Mouse (Mus musculus): ENCODE data around the gene Gm20388. TPM values are rescaled to one million over a fixed set of nuclear protein-coding genes. Genes with fewer than 3 reads are reported as not detected.

The Gm20388 gene
- total RNA-seq, 1 experiment: 27.0 TPM

GRCm38 (mm10) chr8:121366655-121367054, 1456.0 kb downstream of the Gm20388 start:
- Histone ChIP-seq H3K9ac (ENCODE audit: insufficient read depth, low read depth, low read length, poor library complexity, severe bottlenecking) (no peak overlapping the region), H3K9me3 (ENCODE audit: control insufficient read depth, insufficient read depth, low read depth, low read length) (no peaks in the 10 kb centered on the region), H3K36me3 (ENCODE audit: control insufficient read depth, insufficient read depth, low read length, poor library complexity, severe bottlenecking) (no peaks in the 10 kb centered on the region), H3K4me3 (ENCODE audit: insufficient read depth in 1 of 2, low read depth in 1 of 2, low read length in 2 of 2, poor library complexity in 1 of 2, severe bottlenecking in 1 of 2) (no peak overlapping the region), H3K27ac (ENCODE audit: insufficient read depth, low read depth, low read length, poor library complexity, severe bottlenecking) (no peak overlapping the region), H3K4me1 (ENCODE audit: control insufficient read depth in 2 of 2, insufficient read depth in 2 of 2, low read length in 2 of 2, poor library complexity in 1 of 2) (no peaks in the 10 kb centered on the region)
- no peak for DNase-seq (ENCODE audit: low read depth, low spot score)
- in situ Hi-C loops (cut with MboI; ENCODE audit: low sequenced_read_pairs in 2 of 2, unreplicated experiment in 2 of 2): no loop called here
- TF ChIP-seq MAFK (IDR thresholded peaks at IDR 0.05; ENCODE audit: insufficient read depth, low read depth, low read length) (no peak), ZNF384 (IDR thresholded peaks at IDR 0.05; ENCODE audit: low read depth, low read length) (no peak), HCFC1 (IDR thresholded peaks at IDR 0.05; ENCODE audit: borderline replicate concordance, insufficient read depth, low read length) (no peak), CHD2 (IDR thresholded peaks at IDR 0.05; ENCODE audit: low read depth, low read length) (no peak), ZC3H11A (IDR thresholded peaks at IDR 0.05; ENCODE audit: borderline replicate concordance, low read depth, low read length) (no peak)

- no peak for DNase-seq (ENCODE audit: low read depth, low spot score)
- Histone ChIP-seq H3K27ac (ENCODE audit: insufficient read depth, low read depth, low read length, poor library complexity, severe bottlenecking) (no peak overlapping the region), H3K4me3 (ENCODE audit: insufficient read depth in 1 of 2, low read depth in 1 of 2, low read length in 2 of 2, poor library complexity in 1 of 2, severe bottlenecking in 1 of 2) (no peak overlapping the region), H3K4me1 (ENCODE audit: control insufficient read depth in 2 of 2, insufficient read depth in 2 of 2, low read length in 2 of 2, poor library complexity in 1 of 2) (no peaks in the 10 kb centered on the region), H3K36me3 (ENCODE audit: control insufficient read depth, insufficient read depth, low read length, poor library complexity, severe bottlenecking) (0 out of 2 replicates have a peak, but pooled peaks cover 2% of the 10 kb centered on the region), H3K9ac (ENCODE audit: insufficient read depth, low read depth, low read length, poor library complexity, severe bottlenecking) (no peak overlapping the region), H3K9me3 (ENCODE audit: control insufficient read depth, insufficient read depth, low read depth, low read length) (no peaks in the 10 kb centered on the region)
- in situ Hi-C loops (cut with MboI; ENCODE audit: low sequenced_read_pairs in 2 of 2, unreplicated experiment in 2 of 2): no loop called here
- no peak for TF ChIP-seq ZC3H11A (IDR thresholded peaks at IDR 0.05; ENCODE audit: borderline replicate concordance, low read depth, low read length)
- no peak for TF ChIP-seq CHD2 (IDR thresholded peaks at IDR 0.05; ENCODE audit: low read depth, low read length)
Observed at GRCm38 (mm10) chr8:121368799-121369198, 1458.2 kb downstream of the Gm20388 start.

- Histone ChIP-seq H3K27ac (ENCODE audit: insufficient read depth, low read depth, low read length, poor library complexity, severe bottlenecking) (no peak overlapping the region), H3K9me3 (ENCODE audit: control insufficient read depth, insufficient read depth, low read depth, low read length) (no peaks in the 10 kb centered on the region), H3K9ac (ENCODE audit: insufficient read depth, low read depth, low read length, poor library complexity, severe bottlenecking) (no peak overlapping the region; the same call in 1 of the 2 replicates), H3K36me3 (ENCODE audit: control insufficient read depth, insufficient read depth, low read length, poor library complexity, severe bottlenecking) (0 out of 2 replicates have a peak, but pooled peaks cover 2% of the 10 kb centered on the region), H3K4me1 (ENCODE audit: control insufficient read depth in 2 of 2, insufficient read depth in 2 of 2, low read length in 2 of 2, poor library complexity in 1 of 2) (peaks cover under 1% of the 10 kb centered on the region in 2 experiments; a peak in 3 of 4 replicates), H3K4me3 (ENCODE audit: insufficient read depth in 1 of 2, low read depth in 1 of 2, low read length in 2 of 2, poor library complexity in 1 of 2, severe bottlenecking in 1 of 2) (no peak overlapping the region)
- TF ChIP-seq MAFK (IDR thresholded peaks at IDR 0.05; ENCODE audit: insufficient read depth, low read depth, low read length): no peak
- no peak for TF ChIP-seq ZNF384 (IDR thresholded peaks at IDR 0.05; ENCODE audit: low read depth, low read length)
- in situ Hi-C loops (cut with MboI; ENCODE audit: low sequenced_read_pairs in 2 of 2, unreplicated experiment in 2 of 2): no loop called here
- no peak for DNase-seq (ENCODE audit: low read depth, low spot score)
Observed at GRCm38 (mm10) chr8:121369378-121369777, 1458.7 kb downstream of the Gm20388 start.

GRCm38 (mm10) chr8:121371287-121371686, 1460.6 kb downstream of the Gm20388 start:
- DNase-seq (ENCODE audit: low read depth, low spot score): no peak
- 0 out of 2 replicates have a peak, but pooled peaks cover 2% of the 10 kb centered on the region for H3K36me3 ChIP-seq (ENCODE audit: control insufficient read depth, insufficient read depth, low read length, poor library complexity, severe bottlenecking)
- H3K27ac ChIP-seq (ENCODE audit: insufficient read depth, low read depth, low read length, poor library complexity, severe bottlenecking): no peak overlapping the region
- TF ChIP-seq CHD2 (IDR thresholded peaks at IDR 0.05; ENCODE audit: low read depth, low read length): no peak
- TF ChIP-seq MAFK (IDR thresholded peaks at IDR 0.05; ENCODE audit: insufficient read depth, low read depth, low read length): no peak
- no peak for TF ChIP-seq ZC3H11A (IDR thresholded peaks at IDR 0.05; ENCODE audit: borderline replicate concordance, low read depth, low read length)
- TF ChIP-seq HCFC1 (IDR thresholded peaks at IDR 0.05; ENCODE audit: borderline replicate concordance, insufficient read depth, low read length): no peak
- no peak for TF ChIP-seq ZNF384 (IDR thresholded peaks at IDR 0.05; ENCODE audit: low read depth, low read length)
- H3K9me3 ChIP-seq (ENCODE audit: control insufficient read depth, insufficient read depth, low read depth, low read length): no peaks in the 10 kb centered on the region
- H3K4me3 ChIP-seq (ENCODE audit: insufficient read depth in 1 of 2, low read depth in 1 of 2, low read length in 2 of 2, poor library complexity in 1 of 2, severe bottlenecking in 1 of 2): no peak overlapping the region
- H3K4me1 ChIP-seq (ENCODE audit: control insufficient read depth in 2 of 2, insufficient read depth in 2 of 2, low read length in 2 of 2, poor library complexity in 1 of 2): peaks cover 6 to 10% of the 10 kb centered on the region in 2 experiments; a peak in 3 of 4 replicates
- no peak overlapping the region for H3K9ac ChIP-seq (ENCODE audit: insufficient read depth, low read depth, low read length, poor library complexity, severe bottlenecking)
- in situ Hi-C loops (cut with MboI; ENCODE audit: low sequenced_read_pairs in 2 of 2, unreplicated experiment in 2 of 2): no loop called here

GRCm38 (mm10) chr8:121371911-121372638, 1461.4 kb downstream of the Gm20388 start:
- in situ Hi-C loops (cut with MboI; ENCODE audit: low sequenced_read_pairs in 2 of 2, unreplicated experiment in 2 of 2): no loop called here
- Histone ChIP-seq H3K9me3 (ENCODE audit: control insufficient read depth, insufficient read depth, low read depth, low read length) (no peaks in the 10 kb centered on the region), H3K36me3 (ENCODE audit: control insufficient read depth, insufficient read depth, low read length, poor library complexity, severe bottlenecking) (0 out of 2 replicates have a peak, but pooled peaks cover 2% of the 10 kb centered on the region), H3K27ac (ENCODE audit: insufficient read depth, low read depth, low read length, poor library complexity, severe bottlenecking) (no peak overlapping the region), H3K4me3 (ENCODE audit: insufficient read depth in 1 of 2, low read depth in 1 of 2, low read length in 2 of 2, poor library complexity in 1 of 2, severe bottlenecking in 1 of 2) (no peak overlapping the region), H3K9ac (ENCODE audit: insufficient read depth, low read depth, low read length, poor library complexity, severe bottlenecking) (no peak overlapping the region), H3K4me1 (ENCODE audit: control insufficient read depth in 2 of 2, insufficient read depth in 2 of 2, low read length in 2 of 2, poor library complexity in 1 of 2) (peaks cover 6 to 16% of the 10 kb centered on the region in 2 experiments)
- TF ChIP-seq MAFK (IDR thresholded peaks at IDR 0.05; ENCODE audit: insufficient read depth, low read depth, low read length) (no peak), CHD2 (IDR thresholded peaks at IDR 0.05; ENCODE audit: low read depth, low read length) (no peak), ZNF384 (IDR thresholded peaks at IDR 0.05; ENCODE audit: low read depth, low read length) (no peak), HCFC1 (IDR thresholded peaks at IDR 0.05; ENCODE audit: borderline replicate concordance, insufficient read depth, low read length) (no peak), ZC3H11A (IDR thresholded peaks at IDR 0.05; ENCODE audit: borderline replicate concordance, low read depth, low read length) (no peak)
- DNase-seq (ENCODE audit: low read depth, low spot score): no peak
